Mouse (Mus musculus): ENCODE data around the gene Krtap4-7. TPM values are rescaled to one million over a fixed set of nuclear protein-coding genes. Genes with fewer than 3 reads are reported as not detected.
"Not testable (repeated sequence)": the region's sequence is repeated elsewhere in the genome, so short reads cannot be mapped to it uniquely, and the experiment has no call there.

Gene Krtap4-7
- total RNA-seq (2022), result not detected

- DNase-seq (ENCODE audit: low spot score in 2 of 2), result not testable (repeated sequence)
Measured at GRCm38 (mm10) chr11:99643635-99644139, at the start of gene Krtap4-7. TSS of gene Krtap4-7 (minus strand) at chr11:99644089.

- DNase-seq (ENCODE audit: low spot score in 2 of 2), result no peak
Measured at GRCm38 (mm10) chr11:99690463-99690862, 46.6 kb upstream of the Krtap4-7 start, which contains the start of gene Gm14190. TSS of gene Gm14190 (minus strand) at chr11:99690740.

GRCm38 (mm10) chr11:99685235-99685634, 41.3 kb upstream of the Krtap4-7 start:
- DNase-seq (ENCODE audit: low spot score in 2 of 2), result not testable (repeated sequence)

- no peak for DNase-seq (ENCODE audit: low spot score in 2 of 2)
Measured at GRCm38 (mm10) chr11:99683481-99683880, 39.6 kb upstream of the Krtap4-7 start.

- no peak for DNase-seq (ENCODE audit: low spot score in 2 of 2)
Measured at GRCm38 (mm10) chr11:99665860-99666259, 22.0 kb upstream of the Krtap4-7 start, which contains the start of gene Krtap4-6. TSS of gene Krtap4-6 (minus strand) at chr11:99665960.

GRCm38 (mm10) chr11:99662802-99663201, 18.9 kb upstream of the Krtap4-7 start:
- DNase-seq (ENCODE audit: low spot score in 2 of 2), result no peak

GRCm38 (mm10) chr11:99659256-99659655, 15.4 kb upstream of the Krtap4-7 start:
- DNase-seq (ENCODE audit: low spot score in 2 of 2), result no peak

GRCm38 (mm10) chr11:99658467-99659010, 14.7 kb upstream of the Krtap4-7 start, which contains the start of gene Gm11563:
TSS of gene Gm11563 (minus strand) at chr11:99658960.
- not testable (repeated sequence) for DNase-seq (ENCODE audit: low spot score in 2 of 2)

GRCm38 (mm10) chr11:99657051-99657450, 13.2 kb upstream of the Krtap4-7 start:
- DNase-seq (ENCODE audit: low spot score in 2 of 2), result no peak

GRCm38 (mm10) chr11:99650136-99650535, 6.2 kb upstream of the Krtap4-7 start, which contains the start of gene Gm11555:
TSS of gene Gm11555 (minus strand) at chr11:99650236.
- DNase-seq (ENCODE audit: low spot score in 2 of 2), result no peak

GRCm38 (mm10) chr11:99646444-99646843, 2.6 kb upstream of the Krtap4-7 start:
- DNase-seq (ENCODE audit: low spot score in 2 of 2), result no peak

- DNase-seq (ENCODE audit: low spot score in 2 of 2), result no peak
Measured at GRCm38 (mm10) chr11:99644351-99644750, 462 bp upstream of the Krtap4-7 start.

GRCm38 (mm10) chr11:99640926-99641325, 3.0 kb downstream of the Krtap4-7 start:
- no peak for DNase-seq (ENCODE audit: low spot score in 2 of 2)

- no peak for DNase-seq (ENCODE audit: low spot score in 2 of 2)
Measured at GRCm38 (mm10) chr11:99637086-99637485, 6.8 kb downstream of the Krtap4-7 start.

GRCm38 (mm10) chr11:99634653-99635134, 9.2 kb downstream of the Krtap4-7 start, which contains the start of gene Krtap4-2:
TSS of gene Krtap4-2 (minus strand) at chr11:99635084.
- DNase-seq (ENCODE audit: low spot score in 2 of 2), result no peak

- DNase-seq (ENCODE audit: low spot score in 2 of 2), result no peak
Measured at GRCm38 (mm10) chr11:99633293-99633692, 10.6 kb downstream of the Krtap4-7 start.

- no peak for DNase-seq (ENCODE audit: low spot score in 2 of 2)
Measured at GRCm38 (mm10) chr11:99630890-99631289, 13.0 kb downstream of the Krtap4-7 start.

- DNase-seq (ENCODE audit: low spot score in 2 of 2), result no peak
Measured at GRCm38 (mm10) chr11:99628138-99628537, 15.8 kb downstream of the Krtap4-7 start, which contains the start of gene Krtap4-1. TSS of gene Krtap4-1 (minus strand) at chr11:99628238.

GRCm38 (mm10) chr11:99620335-99620734, 23.6 kb downstream of the Krtap4-7 start, which contains the start of gene Gm11562:
TSS of gene Gm11562 (minus strand) at chr11:99620435.
- DNase-seq (ENCODE audit: low spot score in 2 of 2), result no peak

GRCm38 (mm10) chr11:99614796-99615363, 29.0 kb downstream of the Krtap4-7 start, which contains the start of gene Krtap2-4:
TSS of gene Krtap2-4 (minus strand) at chr11:99614846.
- DNase-seq (ENCODE audit: low spot score in 2 of 2), result no peak

GRCm38 (mm10) chr11:99610089-99610488, 33.8 kb downstream of the Krtap4-7 start, which contains the start of gene Gm11937:
TSS of gene Gm11937 (minus strand) at chr11:99610189.
- DNase-seq (ENCODE audit: low spot score in 2 of 2), result not testable (repeated sequence)

- no peak for DNase-seq (ENCODE audit: low spot score in 2 of 2)
Measured at GRCm38 (mm10) chr11:99609126-99609525, 34.8 kb downstream of the Krtap4-7 start.

Measured in gastrocnemius, adult 8-10 months (tissue).